Mouse (Mus musculus) thymus, postnatal 36 days (tissue): ENCODE data around the gene Gng8.
A peak's percentile ranks its signal among the peaks of the same experiment; 100 is the strongest.

Experiments used
- DNase-seq, 2 experiments: peaks; one replicate each; pipeline ENCODE4 v3.0.0; 2022; ENCODE audit warnings: mixed read lengths in 2 of 2

Gene Gng8

GRCm38 (mm10) chr7:16876608-16877007, 15.0 kb upstream of the Gng8 start:
- DNase-seq, result peak in 1 of 2 experiments; percentile 56

GRCm38 (mm10) chr7:16877717-16878116, 13.9 kb upstream of the Gng8 start:
- no peak for DNase-seq

GRCm38 (mm10) chr7:16879796-16880547, 11.6 kb upstream of the Gng8 start:
- no peak for DNase-seq

GRCm38 (mm10) chr7:16880615-16881014, 11.0 kb upstream of the Gng8 start:
- no peak for DNase-seq

GRCm38 (mm10) chr7:16883162-16883561, 8.4 kb upstream of the Gng8 start:
- DNase-seq, result no peak

GRCm38 (mm10) chr7:16884334-16884733, 7.3 kb upstream of the Gng8 start:
- no peak for DNase-seq

GRCm38 (mm10) chr7:16885271-16885776, 6.3 kb upstream of the Gng8 start:
- no peak for DNase-seq

- no peak for DNase-seq
Observed at GRCm38 (mm10) chr7:16885905-16886304, 5.7 kb upstream of the Gng8 start.

- no peak for DNase-seq
Observed at GRCm38 (mm10) chr7:16890536-16890935, 1.1 kb upstream of the Gng8 start.

- peak in 1 of 2 experiments; percentile 29 for DNase-seq
Observed at GRCm38 (mm10) chr7:16890944-16891343, 642 bp upstream of the Gng8 start.

- no peak for DNase-seq
Observed at GRCm38 (mm10) chr7:16892352-16892730, 755 bp downstream of the Gng8 start.

- no peak for DNase-seq
Observed at GRCm38 (mm10) chr7:16893612-16894011, 2.0 kb downstream of the Gng8 start.

GRCm38 (mm10) chr7:16894279-16894678, 2.7 kb downstream of the Gng8 start:
- no peak for DNase-seq

GRCm38 (mm10) chr7:16895000-16895399, 3.4 kb downstream of the Gng8 start:
- peak; percentile 70 for DNase-seq

GRCm38 (mm10) chr7:16895511-16895910, 3.9 kb downstream of the Gng8 start:
- no peak for DNase-seq

- no peak for DNase-seq
Observed at GRCm38 (mm10) chr7:16900526-16900925, 8.9 kb downstream of the Gng8 start.

GRCm38 (mm10) chr7:16903439-16903955, 11.9 kb downstream of the Gng8 start:
- no peak for DNase-seq

GRCm38 (mm10) chr7:16904120-16904675, 12.6 kb downstream of the Gng8 start:
- DNase-seq, result no peak

- no peak for DNase-seq
Observed at GRCm38 (mm10) chr7:16905491-16906021, 14.0 kb downstream of the Gng8 start.

GRCm38 (mm10) chr7:16906281-16906680, 14.7 kb downstream of the Gng8 start, which contains the start of gene Ptgir:
Gene Ptgir (plus strand): TSS chr7:16906490.
- peak; percentile 54 to 68 for DNase-seq

- DNase-seq, result no peak
Observed at GRCm38 (mm10) chr7:16906889-16907559, 15.4 kb downstream of the Gng8 start.

GRCm38 (mm10) chr7:16907842-16908241, 16.3 kb downstream of the Gng8 start:
- DNase-seq, result no peak

GRCm38 (mm10) chr7:16908367-16908766, 16.8 kb downstream of the Gng8 start:
- DNase-seq, result no peak
